Mouse (Mus musculus): Measurements from ENCODE around the gene Pkhd1.

DNA sequence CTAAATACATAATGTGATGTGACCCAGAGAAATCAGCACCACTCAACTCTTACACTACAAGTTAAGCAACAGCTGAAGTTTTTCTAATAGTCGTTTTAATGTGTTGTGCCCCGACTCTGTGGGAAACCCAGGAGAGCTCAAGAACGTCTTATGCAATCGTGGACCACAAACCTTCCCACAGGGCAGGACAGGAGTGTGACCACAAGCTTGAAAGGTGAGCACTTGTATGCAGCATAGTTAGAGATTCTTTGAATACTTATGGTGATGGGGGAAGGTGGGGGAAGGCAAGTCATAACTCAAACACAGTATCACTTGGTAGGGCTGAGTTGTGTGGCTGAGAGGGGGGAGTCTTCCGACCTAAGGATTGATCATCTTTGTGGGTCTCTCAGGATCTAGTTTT is 46.4 kb downstream of the Pkhd1 start:
- TF ChIP-seq CTCF (IDR thresholded peaks at IDR 0.05; ENCODE audit: low read depth) (no peak), EP300 (IDR thresholded peaks at IDR 0.05; ENCODE audit: low read depth) (no peak)
